Mouse (Mus musculus): ENCODE measurements around the gene St3gal3. TPM values are rescaled to one million over a fixed set of nuclear protein-coding genes. Genes with fewer than 3 reads are reported as not detected.

St3gal3 gene
- polyA plus RNA-seq, 1 experiment from 2014 or later = 9.3 TPM

GRCm38 (mm10) chr4:118000605-118001208 lies 134.0 kb downstream of the St3gal3 start:
- Histone ChIP-seq H3K27me3 (ENCODE audit: control insufficient read depth, insufficient read depth, low read length) (no peaks in the 10 kb centered on the region), H3K9ac (replicated peaks; ENCODE audit: low read length) (no peak overlapping the region), H3K36me3 (ENCODE audit: control insufficient read depth, insufficient read depth, low read length) (no peaks in the 10 kb centered on the region), H3K4me2 (ENCODE audit: low read length) (no peak overlapping the region), H3K4me3 (replicated peaks; ENCODE audit: low read depth, low read length) (no peak overlapping the region), H3K4me1 (ENCODE audit: control insufficient read depth, insufficient read depth, low read length) (peaks cover 13% of the 10 kb centered on the region), H3K27ac (replicated peaks; ENCODE audit: low read depth, low read length) (no peak overlapping the region), H3K9me3 (ENCODE audit: control insufficient read depth, low read length) (no peaks in the 10 kb centered on the region)
- 82% methylated on average over 10 of the region's 10 CpGs for WGBS
- DNase-seq (no peak), ATAC-seq (ENCODE audit: low FRiP score, low TSS enrichment) (no peak)

- ATAC-seq (ENCODE audit: low FRiP score, low TSS enrichment) = no peak
- H3K36me3 ChIP-seq (ENCODE audit: control insufficient read depth, insufficient read depth, low read length) = no peaks in the 10 kb centered on the region
- WGBS = 80% methylated on average over 7 of the region's 7 CpGs
Measured at GRCm38 (mm10) chr4:117999951-118000350, 134.8 kb downstream of the St3gal3 start.

GRCm38 (mm10) chr4:117997381-117998269 lies 137.1 kb downstream of the St3gal3 start:
- Histone ChIP-seq H3K27me3 (ENCODE audit: control insufficient read depth, insufficient read depth, low read length) (no peaks in the 10 kb centered on the region), H3K4me2 (ENCODE audit: low read length) (peak overlapping the region; percentile 21), H3K9ac (replicated peaks; ENCODE audit: low read length) (0 out of 2 replicates have a peak overlapping the region, but pooled peaks have one; percentile 26), H3K4me1 (ENCODE audit: control insufficient read depth, insufficient read depth, low read length) (peaks cover 13% of the 10 kb centered on the region), H3K4me3 (replicated peaks; ENCODE audit: low read depth, low read length) (no peak overlapping the region), H3K36me3 (ENCODE audit: control insufficient read depth, insufficient read depth, low read length) (no peaks in the 10 kb centered on the region), H3K9me3 (ENCODE audit: control insufficient read depth, low read length) (no peaks in the 10 kb centered on the region), H3K27ac (replicated peaks; ENCODE audit: low read depth, low read length) (peak overlapping the region; percentile 41; the same call in 1 of the 2 replicates)
- WGBS = 17% methylated on average over 20 of the region's 20 CpGs
- DNase-seq (peak; percentile 66), ATAC-seq (ENCODE audit: low FRiP score, low TSS enrichment) (no peak)

More at GRCm38 (mm10) chr4:117999951-118000350, 134.8 kb downstream of the St3gal3 start:
- no peak for DNase-seq
- H3K4me2 ChIP-seq (ENCODE audit: low read length) = no peak overlapping the region
- no peaks in the 10 kb centered on the region for H3K9me3 ChIP-seq (ENCODE audit: control insufficient read depth, low read length)
- H3K4me1 ChIP-seq (ENCODE audit: control insufficient read depth, insufficient read depth, low read length) = peaks cover 13% of the 10 kb centered on the region
- H3K4me3 ChIP-seq (replicated peaks; ENCODE audit: low read depth, low read length) = no peak overlapping the region
- H3K9ac ChIP-seq (replicated peaks; ENCODE audit: low read length) = no peak overlapping the region
- H3K27ac ChIP-seq (replicated peaks; ENCODE audit: low read depth, low read length) = no peak overlapping the region
- no peaks in the 10 kb centered on the region for H3K27me3 ChIP-seq (ENCODE audit: control insufficient read depth, insufficient read depth, low read length)

GRCm38 (mm10) chr4:117996701-117997100 lies 138.0 kb downstream of the St3gal3 start:
- no peak overlapping the region for H3K9ac ChIP-seq (replicated peaks; ENCODE audit: low read length)

GRCm38 (mm10) chr4:117995461-117995860 lies 139.3 kb downstream of the St3gal3 start:
- Histone ChIP-seq H3K27me3 (ENCODE audit: control insufficient read depth, insufficient read depth, low read length) (no peaks in the 10 kb centered on the region), H3K4me2 (ENCODE audit: low read length) (no peak overlapping the region), H3K4me3 (replicated peaks; ENCODE audit: low read depth, low read length) (no peak overlapping the region), H3K9me3 (ENCODE audit: control insufficient read depth, low read length) (no peaks in the 10 kb centered on the region), H3K9ac (replicated peaks; ENCODE audit: low read length) (no peak overlapping the region), H3K36me3 (ENCODE audit: control insufficient read depth, insufficient read depth, low read length) (no peaks in the 10 kb centered on the region), H3K4me1 (ENCODE audit: control insufficient read depth, insufficient read depth, low read length) (peaks cover 16% of the 10 kb centered on the region), H3K27ac (replicated peaks; ENCODE audit: low read depth, low read length) (no peak overlapping the region)
- ATAC-seq (ENCODE audit: low FRiP score, low TSS enrichment) (no peak), DNase-seq (no peak)
- WGBS = 100% methylated on average over 1 of the region's 1 CpGs

More at GRCm38 (mm10) chr4:117996701-117997100, 138.0 kb downstream of the St3gal3 start:
- no peak overlapping the region for H3K4me3 ChIP-seq (replicated peaks; ENCODE audit: low read depth, low read length)
- no peak overlapping the region for H3K4me2 ChIP-seq (ENCODE audit: low read length)
- no peaks in the 10 kb centered on the region for H3K27me3 ChIP-seq (ENCODE audit: control insufficient read depth, insufficient read depth, low read length)
- H3K4me1 ChIP-seq (ENCODE audit: control insufficient read depth, insufficient read depth, low read length) = peaks cover 13% of the 10 kb centered on the region
- ATAC-seq (ENCODE audit: low FRiP score, low TSS enrichment) (no peak), DNase-seq (no peak)
- no peak overlapping the region for H3K27ac ChIP-seq (replicated peaks; ENCODE audit: low read depth, low read length)
- no peaks in the 10 kb centered on the region for H3K36me3 ChIP-seq (ENCODE audit: control insufficient read depth, insufficient read depth, low read length)
- no peaks in the 10 kb centered on the region for H3K9me3 ChIP-seq (ENCODE audit: control insufficient read depth, low read length)
- WGBS = 91% methylated on average over 5 of the region's 5 CpGs

- 85% methylated on average over 2 of the region's 2 CpGs for WGBS
- ATAC-seq (ENCODE audit: low FRiP score, low TSS enrichment) (no peak), DNase-seq (no peak)
- Histone ChIP-seq H3K4me3 (replicated peaks; ENCODE audit: low read depth, low read length) (no peak overlapping the region), H3K4me2 (ENCODE audit: low read length) (no peak overlapping the region), H3K27me3 (ENCODE audit: control insufficient read depth, insufficient read depth, low read length) (no peaks in the 10 kb centered on the region), H3K4me1 (ENCODE audit: control insufficient read depth, insufficient read depth, low read length) (peaks cover 16% of the 10 kb centered on the region), H3K9ac (replicated peaks; ENCODE audit: low read length) (no peak overlapping the region), H3K27ac (replicated peaks; ENCODE audit: low read depth, low read length) (no peak overlapping the region), H3K9me3 (ENCODE audit: control insufficient read depth, low read length) (no peaks in the 10 kb centered on the region), H3K36me3 (ENCODE audit: control insufficient read depth, insufficient read depth, low read length) (no peaks in the 10 kb centered on the region)
Measured at GRCm38 (mm10) chr4:117993421-117993820, 141.3 kb downstream of the St3gal3 start.

DNA sequence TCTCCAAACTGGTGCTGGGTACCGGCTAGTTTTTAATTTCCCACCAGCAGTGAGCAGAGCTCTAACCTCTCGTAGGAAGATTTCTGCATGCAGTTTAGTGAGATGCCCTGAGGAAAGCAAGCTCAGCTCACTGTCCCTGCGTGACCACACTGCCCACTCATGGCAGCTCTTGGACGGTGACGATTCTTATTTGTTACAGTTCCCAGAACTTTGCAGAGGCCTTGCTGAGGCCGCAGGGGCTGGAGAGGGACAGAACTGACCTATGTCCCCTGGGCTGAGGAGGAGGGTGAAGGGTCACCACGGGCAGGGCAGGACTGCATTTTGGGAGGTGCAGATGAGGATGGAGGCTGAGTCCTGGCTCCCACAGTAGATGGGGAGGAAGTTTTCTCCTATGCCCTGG lies 141.8 kb downstream of the St3gal3 start:
- DNase-seq (no peak), ATAC-seq (ENCODE audit: low FRiP score, low TSS enrichment) (no peak)
- whole genome bisulfite sequencing = 76% methylated on average over 7 of the region's 7 CpGs
- Histone ChIP-seq H3K9ac (replicated peaks; ENCODE audit: low read length) (no peak overlapping the region), H3K4me2 (ENCODE audit: low read length) (no peak overlapping the region), H3K36me3 (ENCODE audit: control insufficient read depth, insufficient read depth, low read length) (no peaks in the 10 kb centered on the region), H3K4me3 (replicated peaks; ENCODE audit: low read depth, low read length) (no peak overlapping the region), H3K9me3 (ENCODE audit: control insufficient read depth, low read length) (no peaks in the 10 kb centered on the region), H3K4me1 (ENCODE audit: control insufficient read depth, insufficient read depth, low read length) (peaks cover 14% of the 10 kb centered on the region), H3K27me3 (ENCODE audit: control insufficient read depth, insufficient read depth, low read length) (no peaks in the 10 kb centered on the region), H3K27ac (replicated peaks; ENCODE audit: low read depth, low read length) (no peak overlapping the region)

DNA sequence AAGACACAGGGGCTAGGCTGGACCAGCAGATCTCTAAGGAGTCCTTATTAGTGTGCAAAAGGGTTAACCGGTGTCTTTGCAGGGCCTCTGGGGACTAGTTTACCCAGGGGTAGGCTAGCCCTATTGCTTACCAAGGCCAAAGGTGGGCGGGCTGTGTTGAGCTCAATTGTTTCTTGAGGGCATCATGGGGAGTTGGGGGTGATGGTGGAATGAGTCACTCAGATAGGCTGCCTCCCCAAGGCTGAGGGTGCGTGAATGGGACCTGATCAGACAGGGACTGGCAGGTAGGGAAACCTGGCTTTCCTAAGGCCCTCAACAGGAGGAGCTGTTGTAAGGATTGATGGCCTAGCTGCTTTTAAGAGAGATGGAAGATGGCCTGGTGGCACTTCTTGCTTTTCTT lies 142.7 kb downstream of the St3gal3 start:
- Histone ChIP-seq H3K27ac (replicated peaks; ENCODE audit: low read depth, low read length) (no peak overlapping the region), H3K9ac (replicated peaks; ENCODE audit: low read length) (no peak overlapping the region), H3K27me3 (ENCODE audit: control insufficient read depth, insufficient read depth, low read length) (no peaks in the 10 kb centered on the region), H3K36me3 (ENCODE audit: control insufficient read depth, insufficient read depth, low read length) (no peaks in the 10 kb centered on the region), H3K4me2 (ENCODE audit: low read length) (no peak overlapping the region), H3K9me3 (ENCODE audit: control insufficient read depth, low read length) (no peaks in the 10 kb centered on the region), H3K4me3 (replicated peaks; ENCODE audit: low read depth, low read length) (no peak overlapping the region), H3K4me1 (ENCODE audit: control insufficient read depth, insufficient read depth, low read length) (peaks cover 6% of the 10 kb centered on the region)
- ATAC-seq (ENCODE audit: low FRiP score, low TSS enrichment) (no peak), DNase-seq (no peak)
- WGBS = 86% methylated on average over 3 of the region's 3 CpGs
